Mouse (Mus musculus) heart, postnatal 10 days (tissue): ENCODE measurements at regions not wholly inside any gene's neighbourhood (a gene's known extent, or its start where the extent isn't known, plus 50 kb on each side); places are given as distances from the start of the nearest gene placed in this dataset.

Experiments used
- DNase-seq, 2 experiments: peaks; one replicate each; pipeline ENCODE4 v3.0.0; 2021
- intact Hi-C: fragments of 180-260 bp; cut with DNase I; formaldehyde crosslinking; loops from one replicate; pipeline ENCODE4 v1.15.1; 2025

DNA sequence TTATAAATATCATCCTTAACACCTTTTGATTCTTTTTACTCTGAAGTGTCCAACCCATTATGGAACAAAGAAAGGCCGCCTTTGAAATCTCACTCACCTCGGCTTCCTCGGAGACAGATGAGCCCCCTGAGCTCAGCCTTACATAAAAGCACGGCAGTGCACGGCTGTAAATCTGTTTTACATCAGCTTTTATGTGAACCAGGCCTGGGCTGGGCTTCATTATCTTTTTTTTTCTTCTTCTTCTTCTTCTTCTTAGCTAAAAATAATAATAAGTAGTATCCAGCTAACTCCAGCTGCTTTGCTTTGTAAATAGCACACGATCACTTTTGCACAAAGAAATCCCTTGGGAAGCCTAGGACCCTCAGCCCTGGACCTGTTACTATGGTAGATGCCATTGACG, 204.3 kb upstream of the Ntm start:
- intact Hi-C loops: no loop called here
- DNase-seq: no peak

DNA sequence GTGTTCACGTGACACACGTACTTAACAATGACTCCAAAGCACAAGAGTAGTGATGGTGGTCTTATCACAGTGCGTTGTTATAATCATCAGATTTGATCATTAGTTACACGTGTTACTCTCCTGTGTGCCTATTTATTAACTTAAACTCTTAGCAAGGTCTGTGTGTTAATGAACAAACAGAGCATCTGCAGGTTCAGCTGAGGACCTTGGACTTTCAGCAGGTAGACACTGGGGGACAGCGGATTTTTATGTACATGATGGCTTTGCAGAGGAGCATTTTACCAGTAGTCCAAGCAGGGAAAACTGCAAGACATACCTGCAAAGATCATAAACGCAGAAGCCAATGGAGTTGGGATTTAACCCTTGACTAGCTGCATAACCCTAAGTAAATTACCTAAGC, 211.7 kb upstream of the Ntm start:
- intact Hi-C loops: no loop called here
- no peak for DNase-seq

DNA sequence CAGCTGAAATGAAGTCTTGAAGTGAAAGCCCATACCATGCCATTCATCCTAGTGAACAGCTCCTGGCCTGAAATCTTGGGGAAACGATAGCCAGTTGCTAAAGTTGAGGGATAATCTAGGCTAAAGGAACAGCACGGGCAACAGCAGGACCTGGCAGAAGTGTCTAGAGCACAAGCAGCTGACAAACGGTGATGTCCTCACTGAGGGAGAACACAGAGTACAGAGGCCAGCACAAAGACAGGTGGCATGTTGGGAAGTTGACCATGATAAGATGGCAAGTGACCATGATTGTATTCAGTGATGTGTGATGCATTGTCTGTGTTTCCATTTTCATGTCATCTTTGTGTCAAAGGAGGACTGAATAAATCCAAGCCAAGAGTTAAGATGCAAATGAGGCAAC, 212.4 kb upstream of the Ntm start:
- no peak for DNase-seq
- intact Hi-C loops: no loop called here

DNA sequence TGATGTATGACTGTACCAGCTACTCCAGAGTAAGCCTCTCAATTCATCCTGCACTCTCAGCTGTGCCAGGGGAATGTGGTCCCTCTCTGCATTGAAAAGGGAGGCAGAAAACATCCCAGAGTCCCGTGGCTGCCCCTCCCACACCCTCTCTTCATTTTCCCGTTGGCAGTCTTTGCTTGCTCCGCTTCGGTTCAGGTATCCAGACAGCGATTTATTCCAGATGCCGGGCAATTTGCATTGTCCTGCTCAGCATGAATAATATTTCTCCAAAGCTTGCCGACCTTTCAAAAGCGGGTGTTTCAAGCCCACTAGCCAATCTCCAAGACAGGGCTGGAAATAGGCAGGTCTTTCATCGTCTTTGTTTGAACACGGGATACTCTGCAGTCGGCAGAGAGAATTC, 220.5 kb upstream of the Ntm start:
- intact Hi-C loops: no loop called here
- no peak for DNase-seq

DNA sequence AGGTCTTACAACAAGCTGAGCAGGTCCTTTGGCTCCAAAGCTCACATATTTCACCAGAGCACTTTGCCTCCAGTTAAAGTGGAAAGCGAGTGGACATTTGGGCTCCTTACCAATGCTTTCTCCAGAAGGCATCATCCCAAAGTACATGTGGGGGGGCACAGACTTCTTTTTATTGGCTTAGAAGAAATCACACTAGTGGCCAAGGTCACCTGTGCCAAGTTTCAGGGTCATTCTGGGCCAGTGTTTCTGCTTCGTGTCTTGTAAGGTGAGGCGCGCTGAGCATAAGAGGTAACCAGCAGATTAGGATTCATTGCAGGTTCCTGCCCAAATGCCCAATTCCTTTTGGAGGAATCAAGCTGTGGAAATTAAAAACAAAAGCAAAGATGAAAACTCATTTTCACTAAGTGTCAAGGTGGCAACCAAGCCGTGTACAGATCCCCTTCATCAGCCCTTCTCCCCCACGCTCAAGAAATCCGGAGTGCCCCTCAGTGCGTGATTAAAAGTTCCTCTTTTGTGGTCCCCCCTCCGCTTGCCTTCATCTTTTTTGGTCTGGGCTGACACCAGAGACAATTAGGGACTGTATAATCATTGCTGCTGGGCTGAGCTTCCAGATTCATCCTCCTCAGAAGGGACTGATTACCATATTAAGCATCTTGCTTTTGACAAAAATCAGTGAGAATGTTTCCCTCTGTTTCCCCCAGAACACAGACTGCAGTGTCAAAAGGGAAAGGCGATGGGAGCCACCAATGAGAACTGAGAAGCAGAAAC, 222.2 kb upstream of the Ntm start:
- no peak for DNase-seq
- intact Hi-C loops: no loop called here

DNA sequence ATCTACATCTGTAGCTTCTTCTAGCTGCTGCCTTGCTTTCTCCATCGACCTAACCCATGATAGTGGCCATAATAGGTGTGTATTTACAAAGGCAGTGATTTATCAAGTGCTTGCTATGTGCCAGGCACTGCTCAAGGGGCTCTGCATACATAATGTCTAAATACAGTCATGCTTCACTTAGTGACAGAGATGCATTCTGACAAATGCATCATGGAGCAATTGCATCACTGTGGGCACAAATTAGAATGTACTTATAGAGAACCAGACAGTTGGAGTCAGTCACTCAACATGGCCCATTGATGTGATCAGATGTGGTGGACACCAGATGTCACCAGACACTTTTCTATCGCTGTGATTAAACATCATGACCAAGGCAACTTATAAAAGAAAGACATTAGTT, 223.3 kb upstream of the Ntm start:
- no peak for DNase-seq

DNA sequence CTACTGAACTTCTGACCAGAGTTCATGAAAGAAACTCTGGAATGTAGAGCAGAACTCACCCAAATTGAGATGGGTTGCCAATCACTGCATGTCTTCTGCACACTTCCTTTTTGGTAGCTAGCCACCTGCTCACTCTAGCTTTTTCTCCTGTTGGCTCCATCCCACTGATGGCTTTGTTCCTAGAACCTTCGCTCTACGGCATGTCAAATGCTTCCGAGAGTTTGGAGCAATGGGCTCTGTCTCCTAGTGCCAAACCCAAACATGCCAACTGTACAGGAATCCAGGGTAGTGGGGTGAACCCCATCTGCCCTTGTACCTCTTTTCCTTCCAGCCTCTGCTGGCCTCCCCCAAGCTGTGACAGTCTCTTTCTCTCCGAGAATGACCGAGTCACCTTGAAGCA, 227.1 kb upstream of the Ntm start:
- intact Hi-C loops: no loop called here
- no peak for DNase-seq

More for the DNA sequence above, 223.3 kb upstream of the Ntm start:
- intact Hi-C loops: no loop called here

DNA sequence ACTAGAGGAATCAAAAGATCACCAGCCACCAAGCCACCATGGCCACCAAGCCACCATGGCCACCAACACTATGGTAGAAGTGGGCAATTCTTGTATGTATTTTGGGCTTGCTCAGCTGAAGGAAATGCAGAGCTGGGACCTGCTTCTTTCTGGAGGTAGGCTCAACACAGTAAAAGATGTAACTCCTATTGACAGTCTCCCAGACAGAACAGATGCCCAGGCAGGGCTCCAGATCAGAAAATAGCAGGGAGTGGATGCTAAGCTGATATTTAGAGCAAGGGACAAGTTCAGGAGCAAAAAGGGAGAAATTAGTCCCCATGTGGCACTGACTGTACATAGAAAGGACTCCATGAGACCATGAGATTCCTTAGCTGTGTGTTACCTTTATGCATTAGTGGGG, 228.2 kb upstream of the Ntm start:
- intact Hi-C loops: no loop called here
- DNase-seq: no peak

DNA sequence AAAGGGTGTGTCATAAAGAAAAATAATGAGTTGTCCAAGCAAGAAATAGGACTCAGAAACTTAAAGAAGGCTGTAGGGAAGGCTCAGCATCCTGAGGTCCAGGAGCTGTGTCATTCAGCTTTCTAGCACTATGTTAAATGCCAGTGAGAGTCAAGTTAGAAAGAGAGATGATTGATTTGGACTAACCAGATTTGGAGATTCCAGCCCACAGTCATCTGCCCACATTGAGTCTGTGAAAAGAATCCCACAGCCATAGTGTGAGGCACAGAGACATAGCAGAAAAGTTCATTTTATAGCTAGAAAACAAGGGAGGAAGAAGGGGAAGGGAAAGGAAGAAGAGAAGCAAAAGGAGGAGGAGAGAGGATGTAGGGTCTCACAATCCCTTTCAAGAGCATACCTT, 229.0 kb upstream of the Ntm start:
- intact Hi-C loops: no loop called here
- DNase-seq: no peak

DNA sequence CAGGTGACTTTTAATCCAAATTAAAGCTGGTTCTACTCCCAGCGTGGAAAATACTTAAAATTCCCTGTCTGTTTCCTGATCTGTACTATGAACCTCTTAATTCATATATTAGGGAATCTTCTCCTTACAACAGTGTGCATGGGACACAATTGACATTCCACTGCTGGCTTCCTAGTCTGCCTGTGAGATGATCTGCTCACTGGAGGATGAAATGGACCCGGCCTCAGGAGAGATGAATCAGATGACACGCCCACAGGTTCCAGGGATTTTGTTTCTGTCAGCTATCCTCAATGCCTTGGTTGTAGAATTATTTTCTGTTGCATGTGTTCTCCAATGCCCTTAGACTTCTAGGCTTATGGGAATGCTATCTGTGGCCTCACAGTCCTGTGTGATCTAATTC, 231.9 kb upstream of the Ntm start:
- intact Hi-C loops: no loop called here

DNA sequence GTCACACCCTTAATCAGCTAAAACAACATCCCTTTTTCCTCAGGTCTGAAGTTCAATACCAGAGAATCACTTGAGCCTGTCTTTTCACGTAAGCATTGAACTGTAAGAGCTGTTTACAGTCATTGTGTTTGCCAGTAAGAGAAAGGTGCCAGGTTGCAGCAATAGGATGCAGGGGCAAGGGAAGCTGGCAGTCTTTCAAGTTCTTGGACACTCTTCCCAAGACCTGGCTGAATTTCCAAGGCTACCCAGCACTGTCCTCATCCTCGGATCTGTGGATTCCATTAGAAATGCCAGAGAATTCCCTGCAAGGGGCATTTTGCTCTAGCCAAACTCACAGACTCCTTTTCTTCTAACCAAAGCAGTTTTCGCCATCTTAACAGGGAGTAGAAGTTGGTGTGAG, 224.5 kb upstream of the Snx19 start:
- intact Hi-C loops: no loop called here
- DNase-seq: no peak

More for the DNA sequence above, 231.9 kb upstream of the Ntm start:
- DNase-seq: no peak

DNA sequence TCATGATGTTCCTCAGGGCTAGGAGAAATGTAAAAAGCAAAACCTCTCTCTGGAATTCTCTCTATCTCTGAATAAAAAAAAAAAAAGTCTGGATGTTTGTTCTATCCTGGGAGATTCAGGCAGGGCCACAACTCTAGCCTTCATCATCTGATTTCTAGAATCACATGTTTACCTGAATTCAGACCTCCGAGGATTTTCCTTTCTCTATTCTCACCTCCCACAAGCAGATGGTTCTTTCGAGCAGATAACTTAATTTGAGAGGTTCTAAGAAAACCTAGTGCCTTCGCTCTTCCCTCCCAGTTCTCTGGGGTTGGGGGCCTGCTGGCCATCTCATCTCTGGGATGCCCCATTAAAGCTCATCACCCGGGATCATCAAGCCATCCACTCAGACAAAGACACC, 219.3 kb upstream of the Snx19 start:
- intact Hi-C loops: no loop called here
- no peak for DNase-seq

DNA sequence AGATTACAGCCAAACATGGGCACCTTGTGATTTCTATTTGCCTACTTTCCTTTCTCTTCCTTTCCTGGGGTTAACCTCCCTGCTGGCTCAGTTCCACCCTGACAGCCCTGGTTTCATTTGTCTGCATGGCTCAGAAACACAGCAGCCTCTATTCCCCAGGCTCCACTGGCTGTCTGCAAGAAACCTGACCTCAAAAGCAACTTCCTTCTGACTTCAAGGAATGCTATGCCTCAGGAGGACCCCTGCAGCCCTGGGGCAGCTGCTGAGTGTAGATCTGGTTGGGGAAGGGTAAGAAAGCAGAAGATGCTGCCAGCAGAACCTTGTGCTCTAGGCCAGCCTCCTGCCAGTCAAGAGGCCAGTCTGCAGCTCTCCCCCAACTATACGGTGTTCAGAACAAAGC, 217.1 kb upstream of the Snx19 start:
- no peak for DNase-seq
- intact Hi-C loops: no loop called here

DNA sequence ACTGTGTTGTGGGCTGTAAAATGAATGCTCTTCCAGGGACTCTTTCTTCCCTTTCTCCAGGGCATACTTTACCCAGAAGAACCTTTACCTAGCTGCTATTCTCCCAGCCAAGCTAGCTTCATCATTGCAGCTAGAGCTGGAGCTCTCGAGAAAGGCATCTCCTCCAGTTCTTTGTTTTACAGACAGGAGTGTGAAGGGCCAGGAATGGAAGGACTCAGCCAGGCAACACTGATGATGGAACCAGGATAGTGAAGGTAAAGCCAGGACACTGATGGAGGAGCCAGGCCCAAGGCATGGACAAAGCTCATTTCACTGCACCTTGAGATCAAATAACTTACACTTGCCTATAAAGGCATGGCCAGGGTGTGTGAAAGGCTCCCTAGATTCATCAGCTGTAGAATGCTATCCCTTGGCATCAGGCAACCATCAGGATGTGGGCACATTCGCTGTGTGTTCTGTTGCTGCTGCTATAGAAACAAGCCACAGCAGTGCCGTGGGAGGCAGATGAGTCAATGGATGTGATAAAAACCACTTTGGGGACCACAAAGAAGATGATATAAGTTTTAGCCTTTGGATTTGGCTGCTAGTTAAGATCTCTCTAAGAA, 214.3 kb upstream of the Snx19 start:
- DNase-seq: no peak
- intact Hi-C loops: no loop called here

DNA sequence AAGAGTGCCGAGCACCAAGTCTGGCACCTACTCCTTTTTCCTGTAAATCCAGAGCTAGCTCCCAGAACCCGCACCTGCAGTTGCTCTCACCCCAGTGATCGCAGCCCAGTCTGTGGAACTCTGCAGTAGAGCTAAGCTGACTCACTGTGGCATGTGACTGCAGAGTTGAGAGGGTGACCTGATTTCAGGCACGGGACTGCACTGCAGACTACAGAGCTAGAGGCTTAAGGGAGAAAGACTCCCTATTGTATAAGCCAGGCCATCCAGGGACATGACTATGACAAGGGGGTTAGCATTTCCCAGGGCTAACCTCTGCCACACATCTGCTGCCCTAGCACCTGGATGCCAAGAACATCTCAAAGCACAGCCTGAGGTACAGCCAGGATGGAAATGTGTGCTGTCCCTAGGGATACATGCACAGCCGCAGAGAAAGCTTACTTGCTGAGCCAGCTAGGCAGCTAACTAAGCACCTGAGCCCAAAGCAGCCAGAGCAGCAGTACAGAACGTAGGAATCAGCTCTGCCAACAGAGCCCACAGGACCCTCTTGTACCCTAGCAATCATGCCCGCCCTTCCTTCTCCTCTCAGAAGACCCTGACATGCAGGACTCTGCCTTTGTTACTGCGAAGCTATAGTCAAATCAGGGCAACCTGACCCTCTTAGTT, 192.3 kb upstream of the Snx19 start:
- intact Hi-C loops: no loop called here
- peak; percentile 18 to 43 for DNase-seq

DNA sequence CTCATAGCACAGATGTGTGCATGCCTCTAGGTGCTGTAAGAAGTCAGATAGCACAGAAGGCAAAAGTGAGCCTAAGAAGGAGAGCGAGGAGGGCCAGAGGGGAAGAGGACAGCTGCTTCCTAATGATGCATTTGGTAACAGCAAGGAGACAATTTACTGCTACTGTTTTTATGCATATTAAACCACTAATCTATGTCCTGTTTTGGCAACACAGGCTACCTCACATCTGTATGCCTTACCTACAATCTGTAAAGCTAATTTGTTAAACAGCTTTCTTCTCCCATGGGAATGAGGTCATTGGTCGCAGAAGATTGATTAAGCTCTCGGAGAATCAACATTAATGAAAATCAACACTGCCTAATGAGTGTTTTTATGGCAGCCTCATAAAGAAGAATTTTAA, 191.1 kb upstream of the Snx19 start:
- intact Hi-C loops: no loop called here
- DNase-seq: no peak

DNA sequence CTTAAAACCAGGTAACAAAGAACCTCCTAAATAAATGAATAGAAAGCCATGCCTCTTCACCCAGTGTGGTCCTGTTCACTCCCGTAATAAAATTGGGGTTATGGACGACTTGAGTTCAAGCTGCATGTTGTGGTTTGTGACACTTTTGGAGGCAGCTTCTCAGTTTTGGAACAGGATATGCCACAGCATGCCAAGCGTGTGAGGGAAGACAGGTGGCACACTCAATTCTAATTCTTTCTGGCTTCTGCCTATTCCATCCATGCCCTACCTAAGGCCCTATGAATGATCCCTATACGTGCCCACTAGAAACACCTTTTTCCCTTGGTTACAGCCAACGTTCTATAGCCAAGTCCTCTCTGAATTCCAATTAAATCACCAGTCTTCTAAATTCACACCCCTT, 184.8 kb upstream of the Snx19 start:
- intact Hi-C loops: no loop called here

DNA sequence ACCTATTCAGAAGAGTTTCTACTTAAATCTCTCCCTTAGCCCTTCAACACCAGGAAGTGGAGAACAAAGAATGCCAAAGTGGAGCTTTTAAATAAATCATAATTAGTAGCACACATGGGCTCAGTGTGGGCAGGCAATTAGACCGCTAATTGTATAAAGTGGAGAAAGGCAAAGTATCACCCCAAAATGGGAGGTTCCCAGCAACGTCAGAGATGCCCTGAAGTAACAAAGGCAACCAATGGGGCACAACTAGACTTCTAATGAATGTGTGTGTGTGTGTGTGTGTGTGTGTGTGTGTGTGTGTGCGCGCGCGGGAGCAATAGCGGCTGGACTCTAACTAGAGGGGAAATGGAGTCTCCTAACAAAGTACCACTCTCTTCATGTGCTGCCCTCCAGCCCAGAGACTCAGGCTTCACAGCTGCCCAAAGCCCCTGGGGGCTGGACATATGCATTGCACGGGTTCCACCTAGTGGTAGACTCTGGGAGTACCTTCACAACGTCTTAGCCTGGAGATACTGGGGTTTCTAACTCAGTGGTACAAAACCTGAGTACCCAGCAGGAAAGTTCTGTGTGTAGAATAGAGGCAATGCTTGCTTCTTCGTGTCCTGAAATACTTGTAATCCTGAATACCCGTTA, 162.3 kb upstream of the Snx19 start:
- intact Hi-C loops: loop anchor here (1.0 to 5.0 kb wide), 5 partner anchors 127 to 604 kb away; no protein-coding TSS in a partner anchor
- DNase-seq: peak; percentile 69 to 77

More for the DNA sequence above, 184.8 kb upstream of the Snx19 start:
- DNase-seq: no peak

DNA sequence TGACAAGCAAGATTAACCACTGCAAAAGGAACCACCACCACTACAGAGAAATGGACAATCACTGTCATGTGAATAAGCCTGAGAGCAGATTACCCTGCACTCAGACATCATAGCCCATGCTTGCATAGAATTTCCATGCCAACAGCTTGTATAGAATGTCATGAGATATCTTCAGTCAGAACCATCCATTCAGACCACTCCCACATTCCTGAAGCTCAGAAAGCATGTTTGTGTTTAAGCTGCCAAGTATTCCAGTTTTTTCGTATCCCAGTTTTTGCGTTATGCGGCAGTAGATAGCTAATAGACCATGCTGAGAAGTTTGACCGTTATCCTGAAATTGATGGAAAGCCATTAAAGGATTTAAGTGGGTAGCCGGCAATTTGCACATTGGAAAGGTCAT, 155.8 kb upstream of the Snx19 start:
- intact Hi-C loops: no loop called here

DNA sequence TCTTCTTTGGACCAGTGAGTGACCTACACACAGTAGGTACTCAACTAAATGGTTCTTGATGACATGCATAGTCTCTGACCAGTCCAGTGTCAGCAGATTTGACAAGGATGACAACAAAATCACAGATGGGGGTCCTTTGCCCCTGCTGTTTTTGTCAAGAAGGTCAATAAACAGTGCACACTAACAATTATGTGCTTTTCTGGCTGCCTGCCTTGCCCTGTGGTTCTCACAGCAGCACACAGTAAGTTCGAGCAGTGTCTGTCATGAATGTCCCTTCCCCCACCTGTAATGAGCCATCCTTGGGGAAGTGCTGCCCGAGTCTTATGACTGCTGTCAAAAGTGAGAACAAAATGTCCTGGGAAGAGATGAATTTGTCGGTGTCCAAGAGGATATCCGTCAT, 153.1 kb upstream of the Snx19 start:
- no peak for DNase-seq
- intact Hi-C loops: no loop called here

More for the DNA sequence above, 155.8 kb upstream of the Snx19 start:
- DNase-seq: no peak

DNA sequence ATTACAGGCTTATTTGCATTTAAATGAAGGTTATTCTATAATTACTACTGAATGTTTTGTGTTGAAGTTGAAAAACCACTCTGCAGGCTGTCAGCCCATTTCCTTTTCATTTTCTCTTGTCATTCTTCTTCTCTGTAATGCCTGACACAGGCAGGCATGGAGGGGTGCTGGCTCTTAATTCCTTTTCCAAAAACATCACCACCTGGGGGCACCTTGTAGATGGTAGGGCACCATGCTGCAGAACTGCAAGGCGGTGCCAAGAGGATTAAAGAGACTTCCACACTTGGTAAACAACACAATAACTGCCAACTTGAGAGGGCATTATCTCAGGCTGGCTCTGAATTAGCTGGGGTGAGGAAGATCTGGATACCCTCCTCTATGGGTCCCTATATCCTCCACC, 148.7 kb upstream of the Snx19 start:
- DNase-seq: no peak
- intact Hi-C loops: no loop called here
